Mouse (Mus musculus): Measurements from ENCODE around the gene Golt1a. TPM values are rescaled to one million over a fixed set of nuclear protein-coding genes. Genes with fewer than 3 reads are reported as not detected.

Golt1a gene
- total RNA-seq, 4 experiments from 2014 or later, result 1.2 to 1.9 TPM; not detected in 2

Other genes with a start within 250 kb of the Golt1a start
- 10 to 100 TPM; 67.1 to 80.6 (median 71.1) TPM for gene Ppp1r15b, start 178.7 kb upstream of the Golt1a start, total RNA-seq (2022)
- 10 to 100 TPM; 16.1 to 56.7 (median 33.1) TPM for gene Plekha6, start 145.6 kb upstream of the Golt1a start, total RNA-seq (2022)
- not detected for gene Kiss1, start 12.1 kb downstream of the Golt1a start, total RNA-seq (2022)
- gene Ren1, start 40.7 kb downstream of the Golt1a start, total RNA-seq (2022), result 1 to 10 TPM in 3 of 4 experiments, under 1 TPM in 1; 0.97 to 5.8 (median 4.7) TPM
- 10 to 100 TPM in 2 of 4 experiments, 1 to 10 TPM in 2; 6.0 to 34.7 (median 13.4) TPM for gene Etnk2, start 53.8 kb downstream of the Golt1a start, total RNA-seq (2022)
- 10 to 100 TPM; 14.7 to 25.2 (median 18.0) TPM for gene Sox13, start 114.6 kb downstream of the Golt1a start, total RNA-seq (2022)